Mouse (Mus musculus) cerebral cortex, adult 2 months (tissue): ENCODE results near the gene Arhgef10l.

ENCODE experiments used
- WGBS: fragments of 180-500 bp; shearing (Covaris S2); methylation state at CpG from one replicate; pipeline ENCODE4 v1.1.7; 2018; 5-methylcytosine and 5-hydroxymethylcytosine counted together

Arhgef10l gene

DNA sequence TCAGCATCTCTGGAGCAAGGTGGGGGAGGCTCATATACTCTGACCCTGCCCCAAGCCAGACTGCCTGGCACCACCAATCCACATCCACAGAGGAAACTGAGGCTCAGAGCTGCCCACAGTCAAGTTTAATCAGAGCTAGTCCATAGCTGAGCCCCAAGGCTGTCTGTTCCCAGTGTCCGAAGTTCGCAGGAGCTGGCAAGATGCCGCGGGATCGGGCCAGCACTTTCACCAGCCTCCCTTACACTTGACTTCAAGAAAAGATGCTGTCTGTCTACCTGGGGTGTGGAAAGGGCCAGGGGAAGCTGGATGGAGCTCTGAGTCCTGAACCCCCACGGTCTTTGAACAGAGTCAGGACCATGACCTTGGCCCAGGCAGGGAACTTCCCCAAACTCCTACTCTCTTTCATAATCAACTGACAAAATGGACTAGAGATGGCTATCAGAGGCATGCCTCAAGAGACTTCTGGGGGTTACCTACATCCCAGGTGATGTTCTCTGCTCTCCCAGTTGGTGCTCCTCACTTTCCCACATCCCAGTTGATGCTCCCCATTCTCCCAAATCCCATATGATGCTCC is 34.4 kb downstream of the Arhgef10l start:
- 63% methylated on average over 6 of the region's 6 CpGs for WGBS

DNA sequence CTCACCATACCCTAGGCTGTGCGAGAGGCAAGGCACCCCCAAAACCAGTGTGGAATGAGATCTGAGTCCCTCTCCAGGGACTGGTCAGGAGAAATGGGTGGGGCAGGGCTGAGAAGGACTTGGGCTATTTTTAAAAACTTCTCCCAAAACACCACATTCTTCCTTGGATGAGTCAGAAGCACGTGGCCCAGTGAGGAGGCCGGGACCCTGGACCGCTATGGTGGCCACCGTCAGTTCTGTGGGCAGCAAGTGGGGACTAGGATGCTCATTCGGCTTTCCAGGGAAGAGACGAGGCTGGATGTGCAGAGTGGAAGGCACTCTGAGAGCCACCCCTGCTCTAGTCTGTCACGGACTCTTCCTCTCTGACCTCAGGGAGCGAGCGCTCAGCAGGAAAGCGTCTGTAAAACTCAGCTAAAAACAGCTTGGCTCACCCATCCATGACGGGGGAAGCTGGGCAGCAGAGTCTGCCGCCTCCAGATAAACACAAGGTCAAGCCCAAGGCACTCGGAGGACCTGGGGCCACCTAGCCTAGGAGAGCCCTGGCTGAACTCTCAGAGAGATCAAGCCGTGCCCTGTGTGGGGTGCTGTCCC is 35.1 kb downstream of the Arhgef10l start:
- 40% methylated on average over 15 of the region's 15 CpGs for WGBS

DNA sequence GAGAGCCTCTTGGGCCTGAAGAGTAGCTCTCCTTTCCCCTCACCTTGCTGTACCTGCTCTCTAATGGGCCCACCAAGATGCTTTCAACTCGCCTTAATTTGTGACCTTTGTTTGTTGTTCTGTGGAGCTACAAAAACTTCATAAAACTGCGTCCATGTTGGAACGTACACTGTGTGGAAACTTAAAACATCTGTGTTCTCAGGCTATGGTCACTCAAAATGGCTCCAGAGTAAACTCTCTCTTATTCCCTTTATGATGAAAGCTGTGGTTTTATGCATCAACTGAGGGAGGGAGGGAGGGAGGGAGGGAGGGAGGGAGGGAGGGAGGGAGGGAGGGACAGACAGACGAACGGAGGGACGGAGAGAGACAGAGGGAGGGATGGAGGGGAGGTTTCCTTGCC is 35.7 kb downstream of the Arhgef10l start:
- 52% methylated on average over 6 of the region's 6 CpGs for WGBS

DNA sequence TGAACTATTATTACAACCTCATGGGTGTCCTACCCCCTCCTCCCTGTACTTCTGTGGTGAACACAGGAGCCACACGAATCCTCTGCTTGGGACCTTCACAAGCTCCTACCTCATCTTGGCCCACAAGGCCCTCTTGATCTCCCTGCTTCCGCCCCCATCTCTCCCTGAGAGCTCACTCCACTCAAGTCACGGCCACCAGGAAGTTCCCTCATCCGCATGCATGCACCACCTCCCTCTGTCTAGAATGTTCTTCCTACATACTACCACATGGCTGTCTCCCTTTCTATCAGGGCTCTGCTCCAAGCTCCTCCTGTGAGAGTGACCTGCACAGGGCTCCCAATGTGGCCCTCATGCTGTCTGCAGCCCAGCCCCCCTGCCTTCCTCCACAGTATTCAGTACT is 36.8 kb downstream of the Arhgef10l start:
- 65% methylated on average over 4 of the region's 4 CpGs for WGBS

DNA sequence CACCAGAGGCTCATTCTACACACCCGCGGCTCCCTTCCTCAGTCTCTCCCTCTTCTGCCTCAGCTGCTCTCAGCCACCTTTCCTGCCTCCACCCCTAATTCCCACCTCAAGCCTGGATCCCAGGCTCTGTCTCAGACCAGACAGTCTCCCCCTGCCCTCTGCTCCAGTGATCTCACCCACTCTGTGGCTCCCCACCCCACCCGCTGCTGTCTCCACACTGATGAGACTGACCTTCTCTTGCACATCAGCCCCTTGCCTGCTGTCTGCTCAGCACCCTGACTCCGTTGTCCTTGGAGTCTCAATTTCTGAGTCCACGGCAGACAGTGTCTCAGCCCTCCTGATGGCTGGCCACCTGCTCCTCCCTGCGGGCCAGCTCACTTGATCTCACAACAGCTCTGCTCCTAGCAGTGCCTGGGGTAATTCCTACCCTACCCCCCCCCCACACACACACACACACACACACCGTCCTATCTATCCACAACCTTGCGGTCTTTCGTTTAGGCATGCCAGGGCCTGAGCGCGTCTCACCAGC is 37.3 kb downstream of the Arhgef10l start:
- 76% methylated on average over 11 of the region's 11 CpGs for WGBS

DNA sequence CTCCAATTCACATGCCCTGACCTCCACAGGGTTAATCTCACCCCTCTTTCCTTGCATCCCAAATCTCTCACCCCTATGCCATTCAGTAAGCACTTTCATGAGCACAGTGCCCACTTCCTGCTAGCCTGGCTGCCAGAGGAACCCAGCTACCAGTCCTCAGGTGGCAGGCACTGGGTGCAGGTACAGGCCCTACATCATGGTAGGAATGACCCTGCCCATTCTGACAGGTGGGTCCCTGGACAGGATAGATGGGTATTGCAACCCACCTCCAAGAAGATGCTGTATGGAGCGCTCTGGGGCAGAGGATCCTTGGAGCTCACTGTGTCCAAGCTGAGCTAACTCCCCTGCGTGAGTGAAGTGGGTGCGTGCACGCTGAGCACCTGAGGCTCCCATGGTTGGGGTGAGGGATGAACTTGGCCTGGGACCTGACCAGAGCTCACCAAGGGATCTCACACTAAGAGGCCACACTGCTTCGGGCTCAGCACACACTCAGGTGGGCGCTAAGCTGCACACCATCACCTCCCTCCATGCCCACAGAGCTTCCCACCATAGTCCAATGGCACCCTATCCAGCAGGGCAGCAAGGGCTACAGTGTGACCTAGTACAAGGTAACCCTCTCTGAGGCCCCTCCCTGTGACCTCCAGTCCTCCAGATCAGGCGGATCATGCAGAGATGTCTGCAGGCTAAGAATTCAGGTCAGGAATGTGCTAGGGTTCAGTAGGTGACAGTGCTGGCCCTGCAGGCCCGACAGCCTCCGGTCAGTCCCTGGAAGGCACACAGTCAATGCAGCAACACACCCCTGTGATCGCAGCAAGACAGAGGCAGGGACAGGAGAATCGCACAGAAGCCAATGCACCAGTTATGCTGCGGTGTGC is 39.9 kb downstream of the Arhgef10l start:
- 85% methylated on average over 12 of the region's 12 CpGs for WGBS

DNA sequence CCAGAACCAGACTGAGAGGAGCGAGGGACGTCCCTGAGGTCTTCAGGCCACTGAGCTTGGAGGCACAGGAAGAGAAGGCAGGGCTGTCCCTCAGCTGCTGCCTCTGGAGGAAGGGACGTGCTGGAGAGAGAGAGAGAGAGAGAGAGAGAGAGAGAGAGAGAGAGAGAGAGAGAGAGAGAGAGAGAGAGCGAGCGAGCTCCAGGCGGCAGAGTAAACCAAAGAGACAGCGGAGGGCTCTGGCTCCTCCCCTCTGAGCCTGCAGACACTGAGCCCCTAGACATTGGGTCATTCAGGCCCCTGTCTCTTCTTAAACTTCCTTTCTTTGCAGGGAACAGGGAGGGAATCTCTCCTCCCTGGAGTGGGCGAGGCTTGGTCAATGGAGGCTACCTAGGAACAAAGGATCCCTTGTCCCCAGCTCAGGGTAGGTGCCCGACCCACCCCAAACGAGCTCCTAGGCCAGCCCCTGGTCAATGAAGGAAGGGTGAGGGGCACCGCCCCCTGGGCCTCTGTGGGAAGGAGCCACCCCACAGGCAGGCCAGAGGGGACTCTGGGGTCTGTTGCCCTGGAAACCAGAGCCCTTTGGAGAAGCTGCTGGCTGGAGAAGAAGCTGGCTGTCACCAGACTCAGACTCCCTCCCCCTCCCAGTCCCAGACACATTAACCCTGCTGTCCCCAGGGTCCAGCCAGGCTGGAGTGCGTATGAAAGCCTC is 41.2 kb downstream of the Arhgef10l start:
- WGBS, result 48% methylated on average over 11 of the region's 12 CpGs

DNA sequence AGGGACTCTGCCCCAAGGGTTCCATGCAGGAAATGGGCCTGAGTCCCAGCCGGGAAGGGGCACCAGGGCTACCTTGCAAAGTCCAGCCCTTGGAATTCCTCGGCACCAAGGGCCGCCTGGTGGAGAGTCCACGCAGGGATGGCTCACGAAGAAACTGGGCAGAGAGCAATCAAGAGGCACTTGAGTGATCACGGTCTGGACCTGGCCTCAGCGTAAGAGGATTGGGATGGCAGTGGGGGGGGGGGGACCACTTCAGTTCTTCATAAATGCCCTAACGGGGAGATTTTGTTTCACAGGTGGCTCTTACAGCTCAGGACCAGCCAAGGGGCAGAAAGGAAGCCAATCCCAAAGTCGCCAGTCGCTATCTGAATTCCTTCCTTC is 41.7 kb downstream of the Arhgef10l start:
- 48% methylated on average over 10 of the region's 10 CpGs for WGBS

DNA sequence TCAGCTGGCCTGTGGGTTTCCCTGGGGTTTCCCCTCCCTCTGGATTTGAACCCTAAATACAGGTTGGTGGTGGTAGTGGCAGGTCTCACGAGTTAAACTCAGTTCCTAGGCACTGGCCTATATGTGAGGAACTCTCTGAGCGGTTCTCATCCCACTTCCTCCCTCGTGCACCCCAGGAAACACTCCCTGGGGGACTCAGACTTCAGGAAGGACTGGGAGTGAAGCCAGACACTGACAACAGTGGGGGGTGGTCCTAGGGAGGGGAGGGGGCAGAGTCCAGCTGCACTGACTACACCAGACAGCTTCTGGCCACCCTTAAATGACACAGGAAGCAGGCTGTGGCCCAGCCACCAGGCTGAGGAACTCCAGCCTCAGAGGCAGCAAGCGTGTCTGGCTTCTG is 43.0 kb downstream of the Arhgef10l start:
- 48% methylated on average over 4 of the region's 4 CpGs for WGBS

DNA sequence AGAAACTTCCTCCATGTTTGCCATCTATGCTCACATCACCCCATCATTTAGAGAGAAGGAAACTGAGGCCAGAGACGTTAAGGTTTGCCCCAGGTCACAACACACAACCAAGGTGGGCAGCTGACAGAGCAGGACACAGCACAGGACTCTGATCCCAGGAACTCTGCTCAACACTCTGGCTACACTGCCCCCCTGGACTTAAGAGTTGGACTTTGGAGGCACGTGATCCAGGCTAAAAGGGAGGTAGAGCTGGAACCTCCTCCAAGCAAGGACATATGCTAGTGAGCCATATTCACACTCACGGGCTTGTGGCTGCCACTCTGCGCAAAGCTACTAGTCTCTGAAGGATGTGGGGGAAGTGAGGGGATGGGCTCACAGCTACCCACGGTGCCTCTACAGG is 45.3 kb downstream of the Arhgef10l start:
- 52% methylated on average over 5 of the region's 5 CpGs for WGBS

DNA sequence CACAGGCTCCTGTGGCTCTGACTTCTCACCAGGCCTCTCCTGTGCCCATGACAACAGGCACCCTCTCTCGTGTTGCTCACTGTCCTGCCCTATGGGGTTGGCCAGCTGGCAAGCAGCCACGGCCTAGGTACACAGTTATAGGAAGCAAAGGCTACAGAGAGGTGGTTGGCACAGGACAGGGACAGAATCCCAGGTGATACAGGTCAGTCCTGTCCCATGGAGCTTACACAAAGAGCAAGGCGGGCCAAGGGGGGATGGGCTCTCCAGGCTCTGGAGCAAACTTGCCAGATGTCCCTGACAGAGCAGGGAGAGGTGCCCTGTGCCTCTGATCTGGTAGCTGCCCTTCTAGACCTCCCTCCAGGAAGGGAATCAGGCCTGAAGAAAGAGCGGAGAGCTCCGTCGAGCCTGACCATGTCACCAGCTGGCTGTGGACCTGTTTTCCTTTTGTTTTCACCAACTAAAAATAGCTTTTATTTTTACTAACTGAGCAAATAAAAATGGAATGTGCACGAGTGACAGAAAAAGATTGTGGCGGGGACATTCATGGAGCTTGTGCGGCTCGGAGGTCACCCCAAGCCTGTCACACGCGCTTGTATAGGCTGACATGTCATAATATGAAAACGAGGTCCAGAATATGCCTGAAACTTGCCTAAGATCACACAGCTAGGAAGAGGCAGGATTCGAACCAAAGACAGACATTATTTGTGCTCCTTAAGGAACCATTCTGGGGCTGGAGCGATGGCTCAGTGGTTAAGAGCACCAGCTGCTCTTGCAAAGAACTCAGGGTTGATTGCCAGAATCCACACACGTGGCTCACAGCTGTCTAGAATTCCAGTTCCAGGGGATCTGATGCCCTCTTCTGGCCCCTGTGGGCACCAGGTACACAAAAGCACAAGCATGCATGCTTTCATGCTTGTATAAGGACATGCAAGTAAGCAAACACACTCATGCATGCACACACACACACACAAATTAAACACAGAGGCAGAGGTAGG is 48.1 kb downstream of the Arhgef10l start:
- 61% methylated on average over 16 of the region's 16 CpGs for WGBS

DNA sequence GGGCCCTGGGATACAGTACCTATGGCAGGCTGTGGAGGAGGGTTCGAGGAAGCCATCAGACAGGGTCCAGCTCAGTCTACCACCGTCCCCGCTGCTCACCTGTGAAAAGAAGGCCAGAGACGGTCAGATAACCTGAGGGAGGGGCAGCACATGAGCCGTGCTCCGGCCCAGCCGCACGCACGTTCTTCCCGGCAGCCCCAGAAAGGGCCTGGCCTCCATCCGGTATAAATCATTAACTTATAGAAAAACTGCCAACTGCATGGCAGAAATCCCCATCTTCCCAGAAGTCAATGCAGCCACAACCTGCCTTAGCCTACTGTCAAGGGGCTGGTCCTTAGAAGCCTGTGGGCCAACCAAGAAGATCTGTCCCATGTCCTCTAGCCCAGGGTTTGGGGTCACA is 48.9 kb downstream of the Arhgef10l start:
- 92% methylated on average over 11 of the region's 11 CpGs for WGBS

DNA sequence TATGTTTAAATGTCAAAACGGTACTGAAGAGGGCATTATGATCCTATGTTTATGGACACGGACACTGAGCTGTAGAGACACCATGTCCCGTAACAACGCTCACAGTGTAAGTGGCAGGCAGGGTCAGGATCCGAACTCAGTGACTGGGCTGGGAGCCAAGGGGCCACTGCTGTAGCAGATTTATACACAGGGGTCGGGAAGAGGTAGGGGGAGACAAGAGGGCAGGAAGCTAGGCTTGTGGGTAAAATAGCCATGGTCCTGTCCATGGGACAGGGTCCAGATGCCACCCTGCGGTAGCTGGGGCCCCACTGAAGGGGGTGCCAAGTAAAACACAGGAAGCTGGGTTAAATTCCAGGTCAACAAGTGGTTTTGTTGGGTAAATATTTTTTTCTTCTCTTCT is 49.6 kb downstream of the Arhgef10l start:
- WGBS, result 75% methylated on average over 7 of the region's 7 CpGs

DNA sequence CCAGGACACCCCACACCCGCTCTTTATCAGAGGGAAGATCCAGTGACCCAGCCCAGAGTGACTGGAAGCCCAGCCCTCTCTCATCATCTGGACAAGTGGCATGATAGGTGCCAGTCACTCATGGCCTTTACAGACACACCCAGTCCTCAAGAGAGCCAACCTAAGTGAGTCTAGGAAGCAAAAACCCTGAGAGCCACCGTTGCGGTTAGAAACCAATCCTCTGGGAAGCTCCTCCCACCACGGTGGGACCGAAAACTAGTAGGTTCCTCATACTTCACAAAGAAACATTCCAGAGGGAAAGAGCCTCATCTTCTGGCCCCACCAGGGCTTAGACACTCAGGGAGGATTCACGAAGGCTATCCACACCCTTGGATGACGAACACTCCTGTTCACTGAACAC is 50.0 kb downstream of the Arhgef10l start:
- WGBS, result 85% methylated on average over 7 of the region's 7 CpGs

DNA sequence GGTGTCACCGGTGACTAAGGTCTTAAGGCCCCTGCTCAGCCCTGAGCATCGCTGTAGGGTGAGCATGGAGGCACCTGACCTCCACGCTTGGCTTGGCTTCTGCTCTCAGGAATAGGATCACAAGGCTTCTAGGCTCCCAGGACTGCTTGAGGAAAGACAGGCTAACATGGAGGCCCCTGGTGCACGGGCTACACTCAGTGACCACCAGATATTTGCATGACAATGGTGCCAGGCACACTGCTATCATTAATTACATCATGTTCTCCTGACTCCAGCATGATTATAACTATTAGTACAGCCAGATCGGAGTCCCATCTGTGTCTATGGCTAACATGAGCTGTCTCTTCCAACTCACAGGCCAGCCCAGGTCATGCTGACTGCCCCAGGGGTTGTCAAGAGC is 51.3 kb downstream of the Arhgef10l start:
- WGBS, result 90% methylated on average over 5 of the region's 5 CpGs

DNA sequence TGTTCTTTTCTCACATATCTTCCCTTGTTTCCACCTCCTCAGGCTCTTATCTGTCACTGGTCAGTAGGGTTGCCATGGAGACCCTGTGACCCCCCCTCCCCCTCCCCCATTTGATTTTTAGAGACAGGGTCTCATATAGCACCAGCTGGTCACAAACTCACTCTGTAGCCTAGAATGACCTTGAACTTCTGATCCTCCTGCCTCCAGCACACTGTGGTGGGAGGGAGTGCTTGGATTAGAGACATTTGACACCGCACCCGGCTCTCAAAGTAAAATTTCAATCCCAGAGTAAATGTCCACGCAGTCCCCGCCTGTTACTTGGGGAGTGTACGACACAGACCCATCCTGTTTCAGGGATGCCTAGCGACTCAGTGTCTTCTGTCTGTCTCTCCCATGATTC is 51.7 kb downstream of the Arhgef10l start:
- WGBS, result 95% methylated on average over 6 of the region's 6 CpGs

DNA sequence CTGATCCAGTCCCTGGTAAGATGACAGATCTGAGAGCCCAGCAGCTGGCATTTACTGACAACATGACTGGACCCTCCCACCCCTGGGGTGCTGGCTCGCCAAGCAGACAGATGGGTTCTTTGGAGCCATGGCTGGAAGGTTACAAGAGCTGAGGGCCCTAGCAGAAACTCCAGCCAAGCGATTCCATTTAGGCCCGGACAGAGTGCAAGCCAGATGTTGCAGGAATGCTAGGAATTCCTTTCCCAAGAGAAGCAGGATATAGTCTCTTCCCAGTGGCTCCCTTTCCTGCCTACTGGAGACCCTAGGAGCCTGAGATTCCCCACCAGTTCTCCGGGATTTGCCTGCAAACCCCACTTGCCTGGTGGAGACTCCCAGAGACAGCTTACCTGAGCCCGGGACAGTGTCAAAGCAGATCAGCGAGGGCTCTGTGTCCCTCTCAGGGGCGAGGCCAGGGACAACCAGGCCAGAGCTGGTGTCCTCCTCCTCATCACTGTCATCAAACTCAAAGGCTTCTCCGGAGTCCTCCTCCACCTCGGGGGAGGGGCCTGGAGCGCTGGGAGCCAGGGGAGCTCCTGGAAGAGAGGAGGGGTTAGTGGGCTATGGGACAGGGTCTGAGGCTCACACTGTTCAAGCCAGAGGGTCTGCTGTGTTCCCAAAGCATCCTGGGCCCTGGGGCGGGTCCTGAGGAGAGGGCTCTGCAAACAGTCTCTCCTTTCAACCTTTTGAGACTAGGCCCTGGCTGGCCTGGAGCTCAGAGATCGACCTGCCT is 54.8 kb downstream of the Arhgef10l start:
- WGBS, result 68% methylated on average over 12 of the region's 12 CpGs

DNA sequence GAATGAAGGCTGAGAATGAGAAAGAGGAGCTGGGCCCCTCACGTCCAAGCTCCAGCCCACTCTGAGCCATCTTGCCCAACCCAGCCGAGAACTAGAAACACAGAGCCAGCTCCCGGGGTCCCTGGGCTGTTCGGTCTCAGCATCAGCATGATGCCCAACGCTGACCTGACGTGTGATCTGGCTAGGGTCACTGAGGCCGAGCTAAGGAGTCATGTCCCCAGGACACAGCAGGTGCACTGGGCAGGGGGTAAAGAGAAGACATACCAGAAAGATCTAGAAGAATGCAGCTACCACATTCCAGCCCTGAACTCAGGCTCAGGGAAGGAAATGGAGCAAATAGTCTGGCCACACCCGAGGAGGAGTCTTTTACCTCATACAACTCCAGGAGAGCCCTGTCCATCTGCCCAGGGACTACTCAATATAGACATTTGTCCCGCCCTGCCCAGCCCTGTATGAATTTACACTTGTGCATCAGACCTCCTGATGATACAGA is 57.5 kb downstream of the Arhgef10l start:
- 82% methylated on average over 9 of the region's 9 CpGs for WGBS

DNA sequence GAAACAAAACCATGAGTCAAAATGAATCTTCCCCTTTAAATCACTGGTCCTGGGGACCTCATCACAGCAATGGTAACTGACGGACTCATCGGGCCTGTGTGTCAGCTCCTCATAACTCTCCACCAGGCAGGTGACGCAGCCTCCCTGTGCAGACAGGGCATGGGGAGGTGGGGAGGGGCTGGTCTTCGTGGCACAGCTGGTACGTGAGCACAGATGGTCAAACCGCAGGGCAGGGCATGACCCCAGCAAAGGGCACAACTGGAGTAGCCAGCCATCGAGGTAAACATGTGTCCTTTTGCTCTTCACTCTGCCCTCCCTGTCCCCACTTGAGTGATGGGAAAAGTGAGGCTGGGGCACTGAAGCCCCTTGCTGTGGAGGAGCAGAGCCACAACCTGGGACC is 59.0 kb downstream of the Arhgef10l start:
- WGBS, result 81% methylated on average over 7 of the region's 7 CpGs

DNA sequence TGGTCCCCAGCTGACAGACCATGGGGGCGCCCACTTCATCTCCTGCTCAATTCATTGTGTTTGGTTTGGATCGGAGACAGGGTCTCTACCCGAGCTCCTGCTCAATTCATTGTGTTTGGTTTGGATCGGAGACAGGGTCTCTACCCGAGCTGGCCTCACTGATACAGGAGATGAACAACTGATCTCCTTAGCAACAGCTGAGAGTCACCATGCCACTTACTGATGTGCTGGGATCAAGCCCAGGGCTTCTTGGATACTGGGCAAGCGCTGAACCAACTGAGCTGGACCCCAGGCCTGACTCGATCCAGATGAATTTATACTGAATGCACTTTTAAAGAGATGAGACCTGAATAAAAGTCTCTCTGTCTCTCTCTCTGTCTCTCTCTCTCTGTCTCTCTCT is 59.6 kb downstream of the Arhgef10l start:
- 68% methylated on average over 7 of the region's 7 CpGs for WGBS
